Mouse (Mus musculus) right cerebral cortex, postnatal 25 days (tissue): ENCODE data around the gene Gcnt4.
"Not testable (repeated sequence)": the region's sequence is repeated elsewhere in the genome, so short reads cannot be mapped to it uniquely, and the experiment has no call there.

Source experiments
- DNase-seq: peaks from one replicate; pipeline ENCODE4 v3.0.0; 2022

The Gcnt4 gene

DNA sequence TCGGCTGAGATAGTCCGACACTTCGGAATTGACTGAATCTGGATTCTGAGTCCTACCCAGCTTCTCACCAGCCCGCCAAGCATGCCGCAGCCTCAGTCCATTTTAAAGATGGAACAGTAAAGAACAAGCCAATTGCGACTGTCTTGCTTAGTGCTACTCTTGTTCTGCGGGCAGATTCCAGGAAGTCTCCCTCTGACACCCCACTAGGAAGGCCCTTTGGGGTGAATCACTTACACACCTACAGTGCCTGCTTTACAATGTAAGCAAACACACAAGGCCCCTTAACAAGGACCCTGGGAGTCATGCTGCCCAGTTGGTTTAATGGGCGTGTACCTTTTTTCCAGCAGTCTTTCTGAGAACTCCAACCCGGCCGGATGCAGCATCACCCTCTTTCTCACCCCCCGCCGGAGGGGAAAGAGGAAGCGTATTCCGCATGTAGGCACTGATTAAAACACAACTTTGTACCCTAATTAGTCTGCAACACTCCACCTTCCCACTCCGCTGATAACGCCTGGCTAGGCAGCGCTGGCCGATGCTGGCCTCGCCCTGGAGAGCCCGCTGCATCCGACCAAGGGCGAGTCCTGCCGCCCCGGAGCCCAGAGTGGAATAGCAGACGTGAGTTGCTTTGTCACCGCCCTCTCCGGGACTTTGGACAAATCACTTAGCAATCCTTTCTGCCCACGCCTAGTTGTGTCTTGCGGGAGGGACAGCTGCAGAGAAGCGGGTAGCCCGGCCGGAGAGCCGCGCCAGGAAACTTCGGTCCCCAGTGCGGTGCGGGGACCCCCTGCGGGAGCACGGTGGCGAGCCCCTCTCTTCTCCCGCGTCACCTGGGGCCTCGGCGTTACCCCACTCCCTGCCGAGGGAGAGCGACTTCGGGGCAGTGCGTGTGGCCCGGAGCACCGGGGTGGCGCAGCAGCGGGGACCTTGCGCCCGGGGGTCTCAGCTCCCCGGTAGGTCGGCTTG lies at the start of gene Gcnt4:
TSS of gene Gcnt4 (plus strand) at position 691 of the 963 bp plus-strand sequence.
- peak; percentile 53 for DNase-seq

DNA sequence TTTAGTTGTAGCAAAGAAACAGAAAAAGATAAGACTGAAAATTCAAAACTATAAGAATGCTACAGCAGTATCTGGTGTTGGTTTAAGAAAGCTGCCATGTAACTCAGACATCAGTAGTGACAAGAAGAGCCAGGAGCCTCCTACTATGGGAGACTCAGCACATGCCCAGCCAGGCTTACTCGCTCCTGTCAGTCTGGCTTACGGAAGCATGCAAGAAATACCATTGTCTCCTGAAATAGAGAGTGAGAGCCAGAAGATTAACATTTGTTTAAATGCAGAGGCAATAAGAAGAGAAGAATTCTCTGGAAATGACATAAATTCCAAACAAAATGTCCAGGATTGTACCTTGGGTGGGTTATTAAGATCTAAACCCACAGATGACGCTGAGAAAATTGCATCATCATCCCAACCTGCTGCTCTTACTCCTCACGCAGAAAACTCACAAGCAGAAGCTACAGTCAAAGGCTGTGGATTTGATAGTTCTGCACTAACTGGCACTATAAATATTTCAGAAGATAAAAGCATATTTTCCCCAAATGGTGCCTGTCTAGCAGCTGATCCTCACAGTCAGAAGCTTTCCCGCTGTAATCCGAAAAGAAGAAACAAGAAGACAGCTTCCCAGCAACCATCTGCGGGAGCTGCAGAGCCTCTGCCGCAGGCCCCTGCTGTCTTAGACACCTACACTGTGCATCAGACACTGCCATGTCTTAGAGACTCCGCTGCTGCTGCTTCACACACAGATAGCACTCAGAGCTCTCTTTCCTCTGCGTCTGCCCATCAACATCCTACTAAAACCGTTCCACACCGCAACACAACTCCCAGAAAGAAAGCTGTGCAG lies 46.0 kb upstream of the Gcnt4 start:
- DNase-seq = peak; percentile 23

DNA sequence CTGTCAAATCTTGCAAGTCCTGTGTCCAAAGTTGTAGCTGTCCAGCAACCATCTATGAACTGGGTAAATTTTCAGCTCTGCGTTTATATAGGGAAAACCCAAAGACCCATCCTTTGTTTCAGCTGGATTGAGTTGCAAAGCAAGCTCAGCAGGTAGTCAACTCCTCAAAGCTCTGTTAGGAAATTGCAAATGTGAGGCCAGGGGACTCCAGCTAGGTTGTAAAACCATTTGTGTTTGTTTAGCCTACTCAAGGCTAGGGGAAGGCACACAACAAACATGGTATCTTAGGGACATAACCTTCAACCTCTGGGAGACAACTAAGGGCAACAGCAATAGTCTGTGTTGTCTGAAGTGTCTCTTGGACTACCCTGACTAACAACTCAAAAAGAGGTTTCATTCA lies 40.0 kb upstream of the Gcnt4 start:
- DNase-seq = no peak

DNA sequence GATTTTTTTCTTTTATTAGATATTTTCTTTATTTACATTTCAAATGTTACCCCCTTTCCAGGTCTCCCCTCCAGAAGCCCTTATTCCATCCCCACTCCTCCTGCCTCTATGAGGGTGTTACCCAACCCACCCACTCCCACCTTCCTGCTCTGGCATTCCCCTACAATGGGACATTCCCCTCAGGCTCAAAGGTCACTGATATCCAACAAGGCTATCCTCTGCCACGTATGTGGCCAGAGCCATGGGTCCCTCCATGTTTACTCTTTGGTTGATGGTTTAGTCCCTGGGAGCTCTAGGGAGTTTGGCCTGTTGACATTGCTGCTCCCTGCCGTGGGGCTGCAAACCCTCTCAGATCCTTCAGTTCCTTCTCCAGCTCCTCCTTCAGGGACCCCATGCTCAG lies 34.5 kb upstream of the Gcnt4 start:
- no peak for DNase-seq

DNA sequence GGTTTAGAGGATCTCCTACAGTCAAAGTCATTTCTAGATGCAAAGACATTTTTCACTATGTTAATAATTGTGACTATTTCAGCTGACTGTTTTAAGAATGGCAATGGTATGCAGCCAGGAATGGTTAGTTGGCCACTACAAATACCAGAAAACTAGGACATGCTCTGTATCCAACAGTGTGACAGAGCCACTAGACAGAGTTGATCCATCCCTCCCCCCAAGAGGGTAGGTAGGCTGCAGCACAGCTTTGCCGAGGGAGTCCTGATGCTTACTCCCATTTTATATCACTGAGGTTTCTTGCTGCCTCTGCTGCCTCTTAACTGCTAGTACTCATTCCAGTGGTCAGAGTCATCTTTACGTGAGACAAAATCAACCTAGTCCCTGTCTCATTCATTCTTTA lies 29.3 kb upstream of the Gcnt4 start:
- no peak for DNase-seq

DNA sequence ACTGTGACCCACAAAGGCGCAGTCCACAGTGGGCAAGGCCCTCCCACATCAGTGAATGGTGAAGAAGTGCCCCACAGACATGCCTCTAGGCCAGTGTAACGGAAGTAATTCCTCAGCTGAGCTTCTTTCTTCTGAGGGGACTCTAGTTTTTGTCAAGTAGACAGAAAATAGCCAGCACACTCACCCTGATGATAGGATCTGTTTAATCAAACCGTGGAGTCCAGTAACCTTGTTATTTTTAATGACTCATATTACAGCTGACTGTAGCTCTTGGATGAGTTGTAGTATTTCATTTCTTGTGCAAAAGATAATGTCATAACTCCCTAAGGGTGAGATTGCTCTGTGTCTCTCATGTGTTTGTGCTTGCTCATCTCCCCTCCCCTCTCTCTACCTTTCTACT lies 17.8 kb upstream of the Gcnt4 start:
- DNase-seq = no peak

DNA sequence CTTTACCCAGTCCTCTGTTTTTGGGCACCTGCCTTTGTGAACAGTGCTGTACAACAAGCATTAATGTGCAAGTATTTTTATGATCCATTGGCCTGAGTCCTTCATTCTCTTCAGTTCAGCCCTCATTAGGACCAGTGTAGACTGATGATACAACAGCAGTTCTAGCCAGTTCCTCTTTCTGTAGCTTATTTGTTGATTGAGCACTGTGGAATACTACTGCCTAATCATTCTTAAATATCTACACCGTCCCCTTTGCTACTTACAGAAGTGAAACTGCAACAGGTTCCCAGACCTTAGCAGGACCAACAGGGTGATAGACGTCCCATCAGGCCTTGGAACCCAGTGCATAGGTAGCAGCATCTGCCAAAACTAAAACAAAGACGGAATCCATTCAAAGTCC lies 13.3 kb upstream of the Gcnt4 start:
- no peak for DNase-seq

DNA sequence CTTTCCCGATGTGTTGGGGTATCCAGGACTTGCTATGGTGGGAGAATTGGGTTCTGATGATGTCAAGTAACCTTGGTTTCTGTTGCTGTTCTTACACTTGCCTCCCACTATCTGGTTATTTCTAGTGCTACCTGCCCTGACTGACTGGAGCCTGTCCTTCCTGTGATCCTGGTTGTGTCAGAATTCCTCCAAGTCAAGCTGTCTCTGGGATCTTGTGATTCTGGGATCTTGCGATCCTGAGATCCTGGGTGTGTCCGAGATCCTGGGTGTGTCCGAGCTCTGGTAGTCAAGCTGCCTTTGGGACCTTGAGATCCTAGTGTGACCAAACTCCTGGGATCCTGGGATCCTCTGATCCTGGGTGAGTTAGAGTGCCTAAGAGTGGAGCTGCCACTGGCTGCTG lies 1.4 kb upstream of the Gcnt4 start:
- DNase-seq = not testable (repeated sequence)

DNA sequence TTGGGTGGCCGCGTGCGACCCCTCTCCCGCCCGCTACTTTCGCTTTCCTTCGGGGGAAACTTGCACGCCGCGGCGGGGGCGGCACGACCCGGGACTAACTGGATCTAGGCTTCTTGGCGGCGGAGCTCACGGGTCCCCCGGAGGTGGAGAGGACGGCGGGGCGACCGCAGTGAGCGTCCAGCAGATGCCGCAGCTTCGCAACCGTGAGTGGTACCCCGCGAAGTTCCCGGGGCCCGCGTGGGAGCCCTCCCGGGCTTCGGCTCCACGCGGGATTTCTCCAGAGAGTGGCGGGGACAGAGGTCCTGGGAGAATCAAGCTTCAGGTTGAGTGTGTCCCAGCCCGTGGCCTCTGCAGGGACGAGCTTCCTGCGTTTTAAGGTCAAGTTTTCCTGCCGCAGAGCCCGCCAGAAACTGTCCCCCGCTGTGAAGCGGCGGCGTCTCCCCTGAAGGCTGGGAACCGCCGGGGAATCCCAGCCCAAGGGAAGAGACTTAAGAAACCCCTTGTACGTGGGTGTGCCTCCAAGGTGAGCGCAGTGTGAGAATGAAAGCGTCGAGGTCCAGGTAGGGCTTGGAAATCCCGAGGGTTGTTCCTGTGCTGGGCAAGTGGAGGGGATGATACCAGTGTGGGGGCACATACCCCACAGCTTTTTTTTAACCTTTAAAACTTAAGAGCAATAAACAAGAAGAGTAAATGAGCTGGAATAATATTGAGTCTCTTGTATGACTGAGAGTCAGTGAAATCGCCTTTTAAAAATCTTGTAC lies 676 bp downstream of the Gcnt4 start:
- peak; percentile 33 for DNase-seq

DNA sequence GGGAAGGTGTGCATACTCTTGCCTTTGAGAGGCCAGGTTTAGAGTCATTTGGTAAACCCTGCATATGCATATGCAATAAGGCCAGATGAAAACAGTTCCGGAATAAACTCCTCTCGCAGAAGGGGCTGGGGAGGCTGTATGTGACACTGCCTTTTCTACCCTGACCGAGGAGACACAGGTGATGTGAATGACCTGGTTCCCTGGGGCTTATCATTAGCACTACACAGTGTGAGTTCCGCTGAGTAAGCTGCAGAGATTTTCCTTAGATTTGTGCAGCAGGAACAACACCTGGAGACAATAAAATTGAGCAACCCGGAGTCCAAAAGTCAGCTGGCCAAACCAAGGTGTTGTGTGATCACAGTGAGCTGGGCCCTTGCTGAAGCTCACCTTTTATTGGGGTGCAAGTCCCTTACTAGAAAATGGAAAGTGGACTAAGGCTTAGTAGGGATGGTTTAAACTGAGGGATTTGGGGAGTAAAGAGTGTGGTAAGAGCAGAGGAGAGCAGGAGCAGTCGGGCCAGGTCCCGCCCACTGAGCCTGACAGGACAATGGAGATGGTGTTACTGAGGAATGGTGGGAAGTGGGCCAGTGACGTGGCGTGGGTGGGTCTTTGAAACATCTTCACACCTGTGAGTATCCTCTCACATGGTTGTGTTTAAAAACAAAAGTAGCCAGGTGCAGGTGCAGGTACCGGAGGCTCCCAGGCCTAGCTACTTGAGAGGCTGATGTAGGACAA lies 1.7 kb downstream of the Gcnt4 start:
- DNase-seq = no peak

DNA sequence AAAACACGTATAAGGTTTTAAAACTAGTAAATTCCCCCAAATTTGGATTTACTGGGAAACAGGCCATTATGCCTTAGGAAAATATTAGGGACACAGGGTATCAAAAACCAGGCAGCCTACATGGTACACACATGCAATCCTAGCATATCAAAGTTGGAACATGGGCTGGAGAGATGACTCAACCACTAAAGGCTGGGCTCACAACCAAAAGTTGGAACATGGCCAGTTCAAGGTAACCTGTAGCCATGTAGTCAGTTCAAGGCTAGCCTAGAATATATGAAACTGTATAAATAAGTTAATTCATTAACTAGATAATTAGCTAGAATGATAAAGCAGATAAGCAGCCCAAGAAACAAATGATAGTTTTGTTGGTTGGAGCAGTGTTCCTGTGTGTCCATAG lies 3.3 kb downstream of the Gcnt4 start:
- no peak for DNase-seq

DNA sequence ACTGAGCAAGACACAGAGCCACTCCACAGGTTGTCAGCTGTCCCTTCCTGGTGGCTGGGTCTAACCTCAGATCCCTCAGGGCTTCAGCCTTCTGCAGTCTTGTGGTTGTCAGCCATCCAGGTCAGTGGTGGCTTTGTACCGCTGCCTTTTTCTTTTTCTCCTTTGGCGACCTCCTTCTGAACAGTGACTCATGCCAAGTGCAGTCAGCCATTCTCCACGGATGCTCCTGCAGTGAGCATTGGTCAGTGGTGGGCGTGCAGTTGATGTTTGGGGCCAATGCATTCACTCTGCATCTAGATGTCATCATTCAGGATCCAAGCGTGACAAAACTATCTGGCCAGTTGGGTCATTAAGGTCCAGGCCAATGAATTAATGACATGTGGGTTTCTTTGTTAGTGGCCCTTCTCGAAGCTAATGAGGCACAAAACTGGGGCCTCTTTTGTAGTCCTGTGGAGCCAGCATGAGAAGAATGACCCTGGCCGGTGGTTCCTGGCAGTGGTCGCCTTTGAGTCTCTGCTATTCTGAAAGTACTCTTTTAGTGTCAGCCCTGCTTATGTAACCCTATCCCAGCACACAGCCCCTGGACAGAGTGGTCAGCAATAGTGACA lies 4.0 kb downstream of the Gcnt4 start:
- DNase-seq = no peak

DNA sequence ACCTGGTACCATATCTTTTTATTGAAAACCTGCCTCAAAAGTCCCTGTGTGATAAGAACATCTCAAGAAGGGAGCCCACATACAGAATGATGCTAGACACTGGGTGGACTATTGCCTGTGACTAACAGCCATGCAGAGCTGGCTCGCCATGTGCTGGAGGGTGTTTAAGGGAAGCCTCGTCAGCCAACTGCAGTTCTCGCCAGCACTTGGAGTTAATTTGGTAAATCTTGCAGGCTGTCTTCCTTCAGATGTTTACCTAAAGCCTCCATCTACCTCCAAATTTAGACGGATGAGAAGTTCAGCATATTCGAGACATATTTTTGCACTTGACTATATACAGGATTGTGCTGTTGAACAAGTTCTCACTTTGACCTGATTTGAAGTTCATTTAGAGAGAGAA lies 8.3 kb downstream of the Gcnt4 start:
- DNase-seq = peak; percentile 82

DNA sequence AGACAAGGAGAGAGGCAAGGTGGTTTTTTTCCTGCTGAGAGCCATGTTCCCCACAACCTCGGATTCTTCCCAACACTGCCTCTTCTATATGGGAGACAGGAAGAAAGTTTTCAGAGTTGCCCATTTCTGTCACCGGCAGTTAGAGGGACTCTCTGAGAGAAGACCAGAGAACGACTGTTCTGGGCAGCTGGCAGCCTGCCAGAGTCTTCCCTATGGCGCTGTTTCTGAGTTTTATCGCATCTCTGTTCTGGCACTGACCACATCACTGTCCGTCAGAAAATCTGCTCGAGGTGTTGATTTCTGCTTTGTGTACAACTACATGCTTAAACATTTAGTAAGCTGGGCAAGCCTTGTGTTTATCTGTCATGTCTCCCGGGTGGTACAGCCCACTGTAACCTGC lies 8.9 kb downstream of the Gcnt4 start:
- DNase-seq = peak; percentile 26

DNA sequence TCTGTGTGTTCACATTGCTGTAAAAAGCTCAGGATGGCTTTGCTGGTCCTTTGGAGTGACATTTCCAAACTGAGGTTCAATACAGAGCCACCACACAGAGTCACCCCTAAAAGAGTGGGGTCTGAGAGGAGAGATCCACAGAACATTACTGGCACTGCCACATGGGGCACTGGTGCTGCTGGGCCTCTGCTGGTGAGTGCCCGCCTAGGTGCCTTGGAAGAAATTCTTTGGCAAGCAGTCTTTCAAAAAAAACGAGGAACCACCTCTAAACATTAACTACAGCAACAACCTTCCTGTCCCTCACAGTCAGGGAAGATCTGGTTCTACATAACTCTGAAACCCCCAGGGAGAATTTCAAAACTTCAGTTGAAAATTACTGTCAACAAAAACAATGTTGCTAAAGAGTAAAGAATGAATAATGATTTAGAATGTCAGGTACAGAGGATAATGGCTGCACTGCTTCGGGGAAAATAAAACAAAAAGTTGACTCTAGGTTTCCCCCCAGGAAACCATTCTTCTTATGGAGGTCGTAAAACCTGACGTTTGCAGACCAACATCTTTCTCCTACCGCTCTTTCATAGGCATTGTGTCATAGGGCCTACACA lies 11.8 kb downstream of the Gcnt4 start:
- no peak for DNase-seq

DNA sequence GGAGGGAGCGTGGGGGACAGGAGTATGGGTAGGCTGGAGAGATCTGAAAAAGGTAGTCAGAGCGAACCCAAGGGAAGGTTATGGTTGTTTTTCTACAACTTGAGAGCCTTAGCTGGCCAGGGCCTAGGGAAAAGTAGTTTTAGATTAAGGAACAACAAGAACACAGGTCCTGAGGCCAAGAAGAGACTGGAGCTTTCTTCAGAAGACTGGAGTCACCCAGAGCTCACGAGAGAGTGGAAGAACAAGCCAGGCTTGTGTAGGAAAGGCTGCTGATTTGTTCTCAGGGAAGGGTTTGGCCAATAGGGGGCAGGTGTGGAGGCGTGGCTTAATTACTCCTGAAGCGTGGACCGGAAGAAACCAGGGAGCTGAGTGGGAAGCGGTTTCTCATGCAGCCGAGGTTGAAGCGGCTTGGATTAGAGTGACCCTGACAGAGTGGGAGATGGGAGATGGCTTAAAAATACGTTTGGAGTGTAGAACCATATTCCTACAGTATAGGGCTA lies 12.6 kb downstream of the Gcnt4 start:
- DNase-seq = no peak

DNA sequence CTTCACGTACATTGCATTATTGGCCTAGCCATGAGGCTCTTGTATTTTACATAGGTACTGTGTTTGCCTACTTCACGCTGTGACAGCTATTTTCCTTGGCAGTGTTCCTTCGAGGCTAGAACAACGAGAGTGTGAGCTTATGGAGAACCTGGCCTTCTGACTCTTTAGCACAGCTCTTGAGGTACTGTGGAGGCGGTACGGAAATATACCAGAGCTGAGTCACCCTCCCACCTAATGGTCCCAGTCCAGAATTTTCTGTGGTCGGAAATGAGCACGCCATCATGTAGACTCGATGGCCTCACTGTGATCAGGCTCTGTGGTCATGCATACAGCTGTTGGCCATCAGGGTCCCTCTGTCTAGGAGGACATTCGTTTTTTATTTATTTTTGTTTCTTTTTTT lies 15.2 kb downstream of the Gcnt4 start:
- peak; percentile 20 for DNase-seq

DNA sequence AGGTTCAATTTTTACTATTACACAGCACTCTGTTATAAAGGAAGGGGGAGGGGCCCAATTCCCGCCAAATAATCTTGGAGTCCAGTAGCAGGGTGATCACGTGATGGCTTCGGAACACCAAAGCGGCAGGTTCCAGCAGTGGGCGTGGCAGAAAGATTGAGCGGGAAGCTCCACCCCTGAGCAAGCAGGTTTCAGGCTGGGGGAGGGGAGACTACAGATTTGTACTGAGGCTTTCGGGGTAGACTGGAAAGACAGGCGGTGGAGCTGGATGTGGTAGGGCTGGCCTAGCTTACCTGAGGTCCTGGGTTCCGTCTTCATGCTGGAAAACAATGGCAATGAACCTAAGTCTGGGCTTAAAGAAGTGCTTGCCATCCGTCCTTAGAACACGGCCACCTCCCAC lies 17.0 kb downstream of the Gcnt4 start:
- not testable (repeated sequence) for DNase-seq

DNA sequence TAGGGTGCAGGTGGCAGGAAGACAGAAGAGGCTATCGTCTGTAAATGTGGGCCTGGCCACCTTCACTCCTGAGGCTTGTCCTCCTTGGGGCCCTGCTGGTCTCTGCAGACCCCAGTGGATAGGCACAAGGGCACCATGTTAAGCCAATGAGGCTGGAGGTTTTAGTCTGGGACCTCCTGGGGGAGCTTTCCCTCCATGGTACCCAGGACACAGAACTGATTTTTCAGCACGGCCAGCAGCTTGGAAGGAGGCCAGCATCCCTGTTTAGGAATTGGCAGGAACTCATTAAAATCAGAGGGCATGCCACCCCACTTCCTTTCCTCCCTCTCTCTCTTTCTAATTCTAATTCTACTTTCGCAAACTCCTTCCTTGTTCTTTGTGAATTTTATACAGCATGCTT lies 19.1 kb downstream of the Gcnt4 start:
- DNase-seq = no peak

DNA sequence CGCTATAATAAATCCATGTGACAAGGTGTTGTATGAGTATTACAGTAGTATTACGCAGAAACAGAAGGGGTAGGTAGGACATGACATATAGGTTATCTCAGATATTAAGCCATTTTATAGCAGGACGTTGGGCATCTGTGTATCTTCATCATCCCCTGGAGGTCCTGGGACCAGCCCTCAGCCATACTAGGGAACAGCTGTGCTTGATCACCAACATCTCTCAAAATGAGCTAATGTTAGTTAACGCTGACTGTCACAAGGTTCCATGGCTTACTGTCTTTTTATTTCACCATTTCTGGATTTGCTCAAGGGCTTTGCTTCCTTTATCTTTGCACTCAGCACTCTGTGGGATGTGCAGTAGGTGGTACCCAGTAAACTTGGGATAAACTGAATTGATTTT lies 21.3 kb downstream of the Gcnt4 start:
- no peak for DNase-seq

DNA sequence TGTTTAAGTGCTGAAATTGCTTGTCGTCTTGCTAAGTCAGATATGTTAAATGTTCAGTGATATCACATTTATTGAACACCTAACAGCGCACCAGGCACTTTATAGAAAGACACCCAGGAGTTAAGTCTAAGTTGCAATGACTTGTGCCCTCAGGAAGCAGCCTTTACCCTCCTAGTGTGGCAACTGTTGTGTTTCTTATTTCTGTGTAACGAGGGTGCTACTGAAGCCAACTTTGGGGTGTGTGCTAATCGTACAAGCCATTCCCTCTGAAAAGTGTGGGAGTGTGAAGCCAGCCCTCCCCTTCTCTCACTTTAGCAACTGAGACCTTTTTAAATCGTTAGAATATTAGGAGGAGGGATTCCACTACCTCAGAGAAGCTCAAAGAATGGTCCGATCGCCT lies 23.2 kb downstream of the Gcnt4 start:
- DNase-seq = no peak
